Mouse (Mus musculus): ENCODE results near the gene Naa80.

- no peak for TF ChIP-seq CTCF (IDR thresholded peaks at IDR 0.05; ENCODE audit: insufficient read depth, low read depth, low read length)
- TF ChIP-seq POLR2A (IDR thresholded peaks at IDR 0.05; ENCODE audit: insufficient read depth, low read depth, low read length), result no peak
Measured at GRCm38 (mm10) chr9:107571534-107572326, 7.0 kb upstream of the Naa80 start.

All from olfactory bulb, adult 2 months (tissue).